Mouse (Mus musculus) bone marrow macrophage, adult 2 months (primary cell): ENCODE measurements around the gene Col6a6.

Experiments
- CTCF ChIP-seq: IDR thresholded peaks from 2 replicates; pipeline ENCODE4 v1.5.1; 2012; ENCODE audit warnings: low read depth, mild to moderate bottlenecking, low read length, moderate library complexity
- POLR2A ChIP-seq: IDR thresholded peaks from 2 replicates; pipeline ENCODE4 v1.6.1; 2012; ENCODE audit warnings: mild to moderate bottlenecking, low read depth, low read length, borderline replicate concordance

DNA sequence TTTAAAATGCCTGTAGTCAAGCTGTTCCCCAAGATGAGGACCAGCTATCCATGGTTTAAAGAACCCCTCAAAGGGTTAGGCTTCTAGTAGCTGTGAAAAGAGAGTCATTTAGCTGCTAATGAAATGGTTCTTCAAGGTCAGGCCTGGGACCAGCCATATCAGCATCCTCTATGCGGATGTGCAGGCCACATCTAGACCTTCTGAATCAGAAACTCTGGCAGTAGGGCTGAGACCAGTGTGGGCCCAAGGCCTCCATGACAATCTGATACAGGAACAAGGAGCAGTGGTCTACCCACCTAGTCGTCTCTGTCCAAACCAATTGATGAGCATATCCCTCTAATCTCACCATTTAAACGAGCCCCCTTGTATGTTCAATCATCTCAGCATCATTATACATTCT lies 23.1 kb upstream of the Col6a6 start:
- TF ChIP-seq POLR2A (no peak), CTCF (no peak)
